Mouse (Mus musculus) ZHBTc4 (cell line): ENCODE results near the gene Sh2b2.

Source experiments
- DNase-seq: peaks from one replicate; pipeline ENCODE4 v3.0.0-alpha.2; 2011; ENCODE audit warnings: low read depth, low spot score

The Sh2b2 gene

DNA sequence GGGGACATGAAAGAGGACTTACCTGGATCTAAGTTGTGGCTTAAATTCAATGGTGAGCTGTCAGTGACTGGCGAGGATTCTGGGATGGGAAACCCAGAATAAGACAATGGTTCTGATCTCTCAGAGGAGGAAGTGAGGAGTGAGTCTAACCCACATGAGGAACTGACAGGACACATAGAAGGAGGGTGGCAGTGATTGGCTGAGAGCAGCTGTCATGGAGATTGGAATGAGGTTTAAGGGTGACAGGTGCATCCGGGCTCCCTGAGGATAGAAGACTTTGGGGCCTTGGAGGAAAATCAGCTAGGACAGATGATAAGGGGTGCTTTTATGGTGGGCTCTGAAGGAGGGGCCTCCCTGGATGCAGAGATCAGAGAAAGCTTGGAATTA, at the start of gene Sh2b2:
Gene Sh2b2, minus strand, starts transcription at position 105 of the 387 bp plus-strand sequence.
- no peak for DNase-seq

GRCm38 (mm10) chr5:136292971-136293418, 46.6 kb upstream of the Sh2b2 start:
- no peak for DNase-seq

DNA sequence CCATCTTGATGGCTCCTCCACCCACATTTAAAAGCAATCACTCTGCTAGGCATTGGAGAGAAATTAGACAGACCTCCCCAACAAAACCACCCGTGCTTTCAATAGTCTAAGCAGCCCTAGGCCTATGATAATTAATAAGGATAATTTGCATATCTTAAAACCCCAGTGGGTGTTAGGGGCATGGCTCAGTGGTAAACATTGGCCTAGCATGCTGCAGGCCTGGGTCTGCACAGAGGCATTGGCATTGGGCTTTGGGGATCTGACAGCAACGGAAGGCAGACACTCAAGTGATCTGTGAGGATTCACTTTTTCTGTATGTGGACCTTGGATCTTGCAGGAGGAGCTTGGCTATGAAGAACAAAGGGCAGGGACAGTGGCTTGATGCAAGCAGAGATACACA, 46.0 kb upstream of the Sh2b2 start:
- no peak for DNase-seq

GRCm38 (mm10) chr5:136291562-136291961, 45.2 kb upstream of the Sh2b2 start:
- DNase-seq, result no peak

- no peak for DNase-seq
These were observed 43.4 kb upstream of the Sh2b2 start for GRCm38 (mm10) chr5:136289776-136290175.

DNA sequence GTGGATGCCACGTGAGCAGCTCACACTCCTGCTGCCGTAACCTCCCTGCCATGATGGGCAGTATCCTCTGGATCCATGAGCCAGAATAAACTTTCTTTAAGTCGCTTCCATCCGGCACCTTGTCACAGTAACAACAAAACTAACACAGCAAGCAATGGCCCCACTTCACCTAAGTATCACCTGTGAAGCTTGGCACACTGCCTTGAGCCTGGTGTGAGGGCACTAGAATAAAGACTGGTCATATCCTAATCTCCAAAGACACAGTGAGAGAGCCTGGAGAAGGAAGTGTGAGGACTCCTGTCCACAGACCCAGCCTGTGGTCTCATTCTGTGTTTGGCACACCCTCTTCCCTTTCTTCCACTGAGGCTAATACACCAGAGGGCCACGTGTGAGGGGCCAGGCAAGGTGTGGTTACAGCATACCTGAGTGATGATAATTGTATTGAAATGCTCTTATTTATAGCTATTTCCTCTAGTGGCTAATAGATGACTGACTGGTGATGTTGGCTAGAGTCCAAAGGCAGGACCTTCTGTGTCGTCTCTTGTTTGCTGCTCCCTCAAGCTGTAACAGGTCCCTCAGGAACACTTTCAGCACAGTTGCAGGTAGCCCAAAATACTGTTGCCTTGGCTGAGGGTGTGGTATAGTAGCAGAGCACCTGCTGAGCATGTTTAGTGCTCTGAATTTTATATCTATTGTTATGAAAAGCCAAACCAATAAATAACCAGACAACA, 42.2 kb upstream of the Sh2b2 start:
- no peak for DNase-seq

DNA sequence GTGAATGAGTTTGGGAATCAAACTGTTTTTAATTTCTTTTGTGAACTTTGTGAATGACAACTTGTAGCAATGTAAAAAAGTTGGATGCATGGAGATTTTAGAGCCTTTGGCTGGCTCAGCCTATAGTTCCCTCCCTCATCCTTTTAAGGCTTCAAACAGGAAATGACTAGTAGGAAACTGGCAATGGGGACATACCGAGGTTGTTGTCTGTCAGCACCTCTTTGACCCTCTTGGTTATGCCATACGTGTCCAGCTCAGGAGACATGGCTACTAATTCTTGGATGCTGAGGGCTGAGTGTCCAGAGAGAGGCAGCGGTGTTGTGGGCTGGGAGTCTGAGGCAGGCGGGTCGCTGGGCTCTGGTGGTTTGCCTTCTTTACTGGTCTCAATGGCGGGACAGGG, 40.2 kb upstream of the Sh2b2 start:
- no peak for DNase-seq

DNA sequence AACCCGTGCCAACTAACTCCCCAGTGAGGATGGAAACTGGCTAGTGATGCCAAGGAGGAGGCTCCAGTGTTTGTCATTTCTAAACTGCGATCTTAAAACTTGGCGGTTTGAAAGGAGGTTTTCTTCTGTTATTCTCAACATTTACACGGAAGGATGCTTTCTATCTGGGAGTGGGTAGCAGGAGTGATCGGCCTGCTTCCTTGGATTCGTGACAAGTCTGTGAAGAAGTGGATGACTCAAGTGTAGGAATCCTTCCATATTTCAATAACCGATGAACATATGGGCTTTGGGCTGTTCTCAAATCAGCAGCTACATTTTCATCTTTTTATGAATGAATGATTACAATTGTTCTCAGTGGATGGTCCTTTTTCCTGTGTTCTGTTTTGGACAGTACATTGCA, 38.8 kb upstream of the Sh2b2 start:
- DNase-seq, result no peak

DNA sequence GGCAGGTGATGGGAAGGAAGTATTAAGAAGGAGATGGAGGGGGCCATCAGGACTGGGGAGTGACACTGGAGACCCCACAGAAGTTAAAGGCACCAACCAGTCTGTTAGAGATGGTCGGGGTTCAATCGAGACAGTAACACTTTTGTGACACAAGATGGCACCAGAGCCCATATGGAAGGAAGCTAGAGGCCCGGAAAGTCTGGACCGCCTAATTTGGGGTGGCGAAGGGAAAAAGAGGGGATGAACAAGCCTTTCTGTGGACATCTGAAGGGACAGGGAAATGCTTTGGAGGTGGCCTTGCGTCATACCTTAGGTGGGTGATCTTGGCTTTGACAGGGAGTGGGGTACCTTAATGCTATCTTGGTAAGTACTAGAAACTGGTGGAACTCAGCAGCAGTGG, 35.0 kb upstream of the Sh2b2 start:
- peak; percentile 33 for DNase-seq

DNA sequence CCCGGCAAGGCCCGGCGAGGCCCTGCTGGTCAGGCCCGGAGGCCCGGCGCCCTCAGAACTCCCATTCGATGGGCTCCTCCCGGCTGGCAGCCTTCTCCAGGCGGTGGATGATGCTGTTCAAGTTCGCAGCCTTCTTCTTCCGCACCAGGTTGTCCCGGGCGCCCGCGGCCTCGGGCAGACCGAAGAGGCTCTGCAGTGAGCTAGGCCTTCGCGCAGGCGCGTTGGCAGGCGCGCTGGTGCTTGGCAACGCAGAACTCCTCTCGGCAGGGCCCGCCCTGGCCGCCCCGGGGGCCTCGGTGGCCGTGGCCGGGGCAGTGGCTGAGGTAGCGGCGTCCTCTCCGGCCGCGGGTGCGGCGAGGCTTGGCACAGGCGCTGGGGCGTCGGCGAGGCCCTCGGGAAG, 28.4 kb upstream of the Sh2b2 start:
- peak; percentile 85 for DNase-seq

DNA sequence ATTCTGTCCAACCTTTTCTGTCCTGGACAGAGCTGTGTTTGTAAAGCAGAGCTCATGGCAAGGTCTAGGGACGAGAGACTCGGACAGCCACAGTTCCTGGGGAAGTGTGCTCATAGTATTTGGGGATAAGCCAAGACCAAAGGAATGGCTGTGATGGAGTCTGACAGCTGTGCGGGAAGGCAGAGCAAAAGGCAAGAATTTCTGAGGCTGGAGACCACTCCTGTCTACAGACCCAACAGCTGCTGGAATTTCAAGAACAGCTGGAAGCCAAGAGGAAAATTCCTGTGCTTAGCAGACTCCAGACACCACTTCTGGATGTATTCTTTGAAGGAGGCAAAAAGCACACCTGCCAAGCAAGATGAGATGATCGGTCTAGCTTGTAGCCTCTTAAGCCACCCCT, 23.6 kb upstream of the Sh2b2 start:
- DNase-seq, result peak; percentile 58

- DNase-seq, result no peak
These were observed 19.7 kb upstream of the Sh2b2 start for GRCm38 (mm10) chr5:136266077-136266476.

GRCm38 (mm10) chr5:136263342-136263741, 17.0 kb upstream of the Sh2b2 start:
- DNase-seq, result no peak

DNA sequence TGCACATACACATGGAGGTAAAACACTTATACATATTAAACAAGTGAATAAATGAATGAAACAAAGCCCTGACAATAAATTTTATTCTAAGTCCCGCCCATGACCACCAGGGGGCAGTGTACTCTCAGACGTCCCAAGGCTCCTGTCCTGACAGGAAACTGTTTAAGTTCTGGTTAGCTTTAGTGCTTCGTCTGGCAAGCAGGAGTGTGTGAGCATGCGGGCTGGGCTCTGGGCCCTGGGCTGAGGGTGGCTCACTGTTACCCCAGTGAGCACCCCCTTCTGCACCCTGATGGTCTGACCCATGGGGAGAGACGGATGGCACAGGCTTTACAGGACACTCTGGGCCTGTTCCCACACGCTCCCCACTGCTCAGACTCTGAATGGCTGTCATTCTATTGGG, 12.6 kb upstream of the Sh2b2 start:
- peak; percentile 77 for DNase-seq

DNA sequence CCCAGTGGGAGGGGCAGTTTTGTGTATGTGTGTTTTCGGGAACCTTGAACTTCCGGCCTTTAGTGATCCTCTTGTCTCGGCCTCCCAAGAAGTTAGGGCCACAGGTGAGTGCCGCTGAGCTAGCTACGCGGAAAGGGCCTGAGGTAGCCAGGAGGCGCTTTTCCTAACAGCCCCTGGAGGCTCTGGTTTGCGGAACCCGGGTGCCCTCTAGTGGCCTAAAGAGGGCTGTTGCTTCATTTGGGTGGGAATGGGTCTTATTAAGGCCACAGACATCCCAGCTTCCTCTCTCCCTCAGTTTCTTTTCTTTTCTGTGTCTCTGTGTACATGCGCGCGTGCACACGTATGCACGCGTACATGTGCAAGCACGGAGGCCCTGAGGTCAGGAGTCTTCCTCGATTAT, 6.5 kb upstream of the Sh2b2 start:
- DNase-seq, result peak; percentile 91

DNA sequence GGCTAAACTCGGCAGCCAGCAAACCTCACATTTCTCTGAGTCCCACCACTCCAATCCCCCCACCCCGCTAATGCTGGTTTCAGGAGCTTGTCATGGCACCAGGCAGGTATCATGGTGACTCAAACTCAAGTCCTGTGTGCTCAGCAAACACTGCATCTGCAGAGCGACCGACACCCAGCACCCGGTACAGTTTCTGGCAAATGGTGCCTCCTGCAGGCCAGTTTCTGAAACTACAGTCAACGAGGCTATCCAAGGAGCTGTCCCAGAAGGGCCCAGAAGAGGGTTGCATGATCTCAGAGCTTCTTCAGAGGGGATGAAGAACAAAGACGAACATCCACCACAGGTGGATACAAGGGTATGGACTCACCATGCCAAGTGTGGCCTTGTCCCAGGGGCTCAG, 4.6 kb upstream of the Sh2b2 start:
- peak; percentile 77 for DNase-seq

DNA sequence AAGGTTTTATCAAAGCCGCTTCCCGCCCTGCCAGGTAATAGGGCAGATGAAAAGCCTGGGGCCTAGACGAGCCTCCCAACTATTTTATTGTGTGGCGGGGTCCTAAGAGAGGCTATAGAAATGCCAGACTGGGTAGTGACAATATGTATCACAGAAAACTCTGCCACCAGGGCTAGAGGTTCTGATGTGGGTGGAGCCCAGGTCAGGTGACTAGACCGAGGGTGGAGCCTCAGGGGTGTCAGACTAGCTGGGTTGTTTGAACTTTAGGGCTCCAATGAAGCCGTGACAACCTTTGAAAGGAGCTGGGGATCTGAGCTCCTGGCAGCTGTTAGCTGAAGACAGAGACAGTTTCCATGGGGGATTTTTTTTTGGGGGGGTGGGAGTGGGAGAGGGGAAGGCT, 2.1 kb upstream of the Sh2b2 start:
- DNase-seq, result peak; percentile 25

GRCm38 (mm10) chr5:136245541-136246451, 560 bp downstream of the Sh2b2 start:
- DNase-seq, result no peak

- peak; percentile 88 for DNase-seq
These were observed 1.4 kb downstream of the Sh2b2 start for GRCm38 (mm10) chr5:136244762-136245540.

GRCm38 (mm10) chr5:136243851-136244761, 2.2 kb downstream of the Sh2b2 start:
- DNase-seq, result peak; percentile 35

GRCm38 (mm10) chr5:136241161-136241560, 5.2 kb downstream of the Sh2b2 start:
- DNase-seq, result no peak
